Mouse (Mus musculus) stomach, postnatal 0 days (tissue): Measurements from ENCODE around the gene Tmem150c.

ENCODE experiments used
- CTCF ChIP-seq: IDR thresholded peaks from 2 replicates; pipeline ENCODE4 v1.5.1; 2016; ENCODE audit warnings: antibody characterized with exemption, low read depth, mild to moderate bottlenecking, moderate library complexity
- EP300 ChIP-seq: optimal IDR thresholded peaks from 2 replicates; pipeline ENCODE3; 2016; ENCODE audit warnings: antibody characterized with exemption

DNA sequence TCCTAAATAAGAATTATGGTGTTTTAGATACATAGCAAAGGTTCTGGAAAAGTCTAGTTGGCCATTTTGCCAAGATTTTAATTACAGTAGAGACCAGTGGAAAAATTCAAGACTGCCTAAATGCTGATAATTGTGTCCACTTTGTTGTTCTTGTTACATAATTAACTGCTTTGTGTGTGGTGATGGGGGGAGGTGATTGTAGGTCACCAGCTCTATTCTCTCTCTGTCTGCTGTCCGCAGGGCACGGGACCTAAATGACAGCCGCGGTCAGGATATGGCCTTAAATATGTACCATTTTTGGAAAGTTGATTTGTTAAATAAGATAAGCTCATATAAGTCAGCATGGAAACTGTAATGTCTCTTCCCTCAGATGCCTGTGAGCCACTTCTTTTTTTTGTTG, 118.3 kb downstream of the Tmem150c start:
- TF ChIP-seq CTCF (no peak), EP300 (no peak)
